Mouse (Mus musculus): Measurements from ENCODE around the gene Mon1a.

Mon1a gene

GRCm38 (mm10) chr9:107906967-107907800 is 19.2 kb downstream of the Mon1a start:
- intact Hi-C loops (cut with DNase I): loop anchor here (5.0 kb wide), 1 partner anchor 145 kb away; the partner anchor contains the start of gene Amigo3

- intact Hi-C loops (cut with DNase I): loop anchor here (5.0 kb wide), 1 partner anchor 145 kb away; the partner anchor contains the start of gene Amigo3
These were observed 19.8 kb downstream of the Mon1a start for GRCm38 (mm10) chr9:107907801-107908120.

GRCm38 (mm10) chr9:107908410-107909158 is 20.6 kb downstream of the Mon1a start:
- intact Hi-C loops (cut with DNase I): loop anchor here (5.0 kb wide), 1 partner anchor 144 kb away; the partner anchor contains the start of gene Amigo3

GRCm38 (mm10) chr9:107910025-107910769 is 22.2 kb downstream of the Mon1a start:
- intact Hi-C loops (cut with DNase I): no loop called here

- intact Hi-C loops (cut with DNase I): no loop called here
These were observed 26.9 kb downstream of the Mon1a start for GRCm38 (mm10) chr9:107914764-107915420.

- intact Hi-C loops (cut with DNase I): no loop called here
These were observed 30.1 kb downstream of the Mon1a start for GRCm38 (mm10) chr9:107917895-107918608.

- intact Hi-C loops (cut with DNase I): no loop called here
These were observed 30.9 kb downstream of the Mon1a start for GRCm38 (mm10) chr9:107918884-107919283.

GRCm38 (mm10) chr9:107919441-107919840 is 31.5 kb downstream of the Mon1a start:
- intact Hi-C loops (cut with DNase I): no loop called here

- intact Hi-C loops (cut with DNase I): no loop called here
These were observed 35.1 kb downstream of the Mon1a start for GRCm38 (mm10) chr9:107923021-107923420.

GRCm38 (mm10) chr9:107923956-107924355 is 36.0 kb downstream of the Mon1a start:
- intact Hi-C loops (cut with DNase I): no loop called here

- intact Hi-C loops (cut with DNase I): no loop called here
These were observed 37.3 kb downstream of the Mon1a start for GRCm38 (mm10) chr9:107925251-107925650.

GRCm38 (mm10) chr9:107926920-107927420 is 39.0 kb downstream of the Mon1a start:
- intact Hi-C loops (cut with DNase I): no loop called here

GRCm38 (mm10) chr9:107927749-107928148 is 39.8 kb downstream of the Mon1a start:
- intact Hi-C loops (cut with DNase I): no loop called here

- intact Hi-C loops (cut with DNase I): no loop called here
These were observed 40.2 kb downstream of the Mon1a start, which contains the start of gene Actl11 for GRCm38 (mm10) chr9:107928169-107928568. Gene Actl11 (plus strand): TSS chr9:107928469.

- intact Hi-C loops (cut with DNase I): no loop called here
These were observed 44.3 kb downstream of the Mon1a start for GRCm38 (mm10) chr9:107932221-107932620.

- intact Hi-C loops (cut with DNase I): no loop called here
These were observed 46.2 kb downstream of the Mon1a start for GRCm38 (mm10) chr9:107934146-107934545.

GRCm38 (mm10) chr9:107935374-107935773 is 47.4 kb downstream of the Mon1a start, which contains the start of gene Camkv:
Gene Camkv (plus strand): TSS chr9:107935674.
- intact Hi-C loops (cut with DNase I): no loop called here

- intact Hi-C loops (cut with DNase I): no loop called here
These were observed 47.9 kb downstream of the Mon1a start for GRCm38 (mm10) chr9:107935790-107936214.

- intact Hi-C loops (cut with DNase I): no loop called here
These were observed 48.4 kb downstream of the Mon1a start for GRCm38 (mm10) chr9:107936215-107936822.

- intact Hi-C loops (cut with DNase I): no loop called here
These were observed 48.9 kb downstream of the Mon1a start for GRCm38 (mm10) chr9:107936831-107937230.

Measured in adrenal gland (tissue).